Mouse (Mus musculus) hematopoietic multipotent progenitor cell, adult 10-12 weeks (in vitro differentiated cells): ENCODE data around the gene Ghdc. TPM values are rescaled to one million over a fixed set of nuclear protein-coding genes. Genes with fewer than 3 reads are reported as not detected.

Experiments
- polyA plus RNA-seq: library from polyadenylated mRNA; stranded (reverse); fragments of >175 nt; gene quantifications from 2 replicates; pipeline ENCODE4 v1.2.3, GENCODE M21; 2012; ENCODE audit warnings: low replicate concordance

Ghdc gene
- polyA plus RNA-seq, result 10.9 and 12.2 TPM in 2 replicates

DNA sequence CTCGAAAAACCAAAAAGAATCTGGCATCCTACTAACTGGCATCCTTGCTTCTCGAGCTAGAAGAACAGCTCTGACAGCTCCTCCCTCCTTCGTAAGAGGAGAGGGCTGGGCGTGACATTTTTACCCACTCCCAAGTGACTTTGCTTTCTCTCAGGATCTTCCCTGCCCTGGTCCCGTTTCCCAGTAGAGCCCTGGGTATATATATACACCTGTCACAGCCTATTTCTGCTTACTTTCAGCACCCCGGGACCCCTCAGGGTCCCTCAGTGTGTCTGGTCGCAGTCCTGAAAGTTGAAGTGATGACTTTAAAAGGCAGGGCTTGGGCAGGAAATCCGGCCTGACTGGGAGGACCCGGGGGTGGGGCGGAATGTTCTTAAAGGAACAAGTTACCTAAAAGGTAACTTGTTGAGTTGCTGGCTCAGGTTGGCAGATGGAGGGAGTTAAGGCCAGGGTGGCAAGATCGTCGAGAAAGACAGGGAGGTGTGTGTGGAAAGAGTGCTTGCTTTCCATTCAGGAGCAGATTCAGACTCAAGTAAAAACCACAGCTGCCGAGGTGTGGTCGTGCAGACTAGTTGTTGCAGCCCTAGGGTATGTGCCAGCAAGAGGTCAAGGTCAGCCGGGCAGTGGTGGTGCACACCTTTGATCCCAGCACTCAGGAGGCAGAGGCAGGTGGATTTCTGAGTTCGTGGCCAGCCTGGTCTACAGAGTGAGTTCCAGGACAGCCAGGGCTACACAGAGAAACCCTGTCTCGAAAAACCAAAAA lies at the start of gene Ghdc:
Ghdc (minus strand) TSS at position 312 of the 763 bp plus-strand sequence.

DNA sequence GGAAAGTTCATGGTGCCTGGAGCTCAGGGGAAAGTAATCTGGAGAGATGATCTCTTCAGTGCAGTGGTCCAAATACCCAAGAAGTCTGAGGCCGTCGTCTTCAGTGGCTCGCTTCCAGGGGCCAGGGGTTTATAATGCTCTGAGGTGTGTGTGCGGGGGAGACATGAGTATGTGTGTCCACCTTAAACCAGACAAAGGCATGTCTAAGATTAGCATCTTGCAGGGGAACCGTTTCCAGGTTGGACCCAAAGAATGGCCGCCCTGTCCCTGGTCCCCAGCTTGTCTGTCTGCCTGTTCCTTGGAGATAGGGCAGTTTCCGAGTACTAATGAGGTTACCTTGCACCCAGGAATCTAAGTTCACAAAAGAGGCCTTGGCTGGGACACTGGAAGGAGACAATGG lies 7.9 kb downstream of the Ghdc start, which contains the start of gene Hcrt:
Hcrt (minus strand) TSS at position 101 of the 400 bp plus-strand sequence.

GRCm38 (mm10) chr11:100759611-100760233 lies 11.0 kb downstream of the Ghdc start, which contains the start of gene Kcnh4:
Gene Kcnh4 (minus strand): TSS chr11:100759942.

GRCm38 (mm10) chr11:100738066-100738604 lies 32.6 kb downstream of the Ghdc start, which contains the start of gene Rab5c:
Gene Rab5c (minus strand): TSS chr11:100738215.

Other genes starting within 250 kb of the Ghdc start
- 9.1 and 48.3 TPM in 2 replicates for gene Acly, start 243.0 kb downstream of the Ghdc start, polyA plus RNA-seq
- 0.06 and 0.10 TPM in 2 replicates for gene Ttc25, start 225.3 kb downstream of the Ghdc start, polyA plus RNA-seq
- gene Cnp, start 196.1 kb downstream of the Ghdc start, polyA plus RNA-seq, result 106 and 177 TPM in 2 replicates
- 28.6 and 48.1 TPM in 2 replicates for gene Nkiras2, start 151.7 kb downstream of the Ghdc start, polyA plus RNA-seq
- gene Dnajc7, start 150.8 kb downstream of the Ghdc start, polyA plus RNA-seq, result 83.6 and 158 TPM in 2 replicates
- gene Zfp385c, start 78.5 kb downstream of the Ghdc start, polyA plus RNA-seq, result 0.10 and 1.0 TPM in 2 replicates
- 28.1 and 48.4 TPM in 2 replicates for gene Dhx58, start 66.7 kb downstream of the Ghdc start, polyA plus RNA-seq
- gene Kat2a, start 58.5 kb downstream of the Ghdc start, polyA plus RNA-seq, result 43.0 and 46.2 TPM in 2 replicates
- gene Hspb9, start 57.1 kb downstream of the Ghdc start, polyA plus RNA-seq, result 0.34 TPM in 1 of 2 replicates, not detected in the other
- gene Rab5c, start 32.7 kb downstream of the Ghdc start, polyA plus RNA-seq, result 333 and 444 TPM in 2 replicates
- gene Kcnh4, start 11.0 kb downstream of the Ghdc start, polyA plus RNA-seq, result 1.9 and 2.0 TPM in 2 replicates
- not detected in 2 replicates for gene Hcrt, start 8.0 kb downstream of the Ghdc start, polyA plus RNA-seq
- 50.6 and 56.2 TPM in 2 replicates for gene Stat5b, start 79.8 kb upstream of the Ghdc start, polyA plus RNA-seq
- 23.5 and 32.6 TPM in 2 replicates for gene Stat5a, start 88.4 kb upstream of the Ghdc start, polyA plus RNA-seq
- gene Stat3, start 168.6 kb upstream of the Ghdc start, polyA plus RNA-seq, result 79.6 and 120 TPM in 2 replicates
- 0.99 and 2.9 TPM in 2 replicates for gene Cavin1, start 199.9 kb upstream of the Ghdc start, polyA plus RNA-seq
- 44.2 and 52.4 TPM in 2 replicates for gene Atp6v0a1, start 238.5 kb upstream of the Ghdc start, polyA plus RNA-seq